Mouse (Mus musculus) urinary bladder, postnatal 4 days (tissue): ENCODE results near the gene Drc7.
A peak's percentile ranks its signal among the peaks of the same experiment; 100 is the strongest.

Source experiments
- DNase-seq, 2 experiments: peaks; one replicate each; pipeline ENCODE4 v3.0.0; 2021 to 2022; ENCODE audit warnings: low spot score in 2 of 2

Drc7 gene

DNA sequence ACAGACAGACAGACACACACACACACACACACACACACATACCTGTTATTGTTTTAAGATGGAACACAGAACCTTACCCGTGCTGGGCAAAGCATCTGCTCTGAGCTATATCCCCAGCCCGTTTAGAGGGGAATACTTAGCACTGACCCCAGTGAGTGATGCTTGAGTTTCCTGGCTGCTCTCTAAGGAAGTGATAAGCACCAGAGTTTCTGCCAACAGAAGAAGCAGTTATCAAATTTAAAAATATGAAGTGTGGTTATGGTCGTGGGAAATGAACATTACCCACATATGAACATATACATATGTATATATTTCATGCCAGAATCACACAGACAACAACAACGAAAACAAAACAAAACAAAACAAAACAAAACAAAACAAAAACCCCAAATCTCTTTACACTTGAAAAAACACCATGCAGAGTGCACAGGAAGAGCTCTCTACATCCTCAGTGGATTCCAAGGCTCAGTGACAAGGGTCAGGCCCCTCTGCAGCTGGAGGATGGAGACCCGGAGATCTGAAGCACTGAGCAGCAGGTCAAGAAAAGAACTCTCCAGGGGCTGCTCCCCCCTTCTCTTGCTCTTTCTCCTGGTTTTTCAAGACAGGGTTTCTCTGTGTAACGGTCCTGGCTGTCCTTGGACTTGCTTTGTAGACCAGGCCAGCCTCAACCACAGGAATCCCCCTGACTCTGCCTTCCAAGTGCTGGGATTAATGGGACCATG lies 5.1 kb downstream of the Drc7 start:
- DNase-seq = no peak

DNA sequence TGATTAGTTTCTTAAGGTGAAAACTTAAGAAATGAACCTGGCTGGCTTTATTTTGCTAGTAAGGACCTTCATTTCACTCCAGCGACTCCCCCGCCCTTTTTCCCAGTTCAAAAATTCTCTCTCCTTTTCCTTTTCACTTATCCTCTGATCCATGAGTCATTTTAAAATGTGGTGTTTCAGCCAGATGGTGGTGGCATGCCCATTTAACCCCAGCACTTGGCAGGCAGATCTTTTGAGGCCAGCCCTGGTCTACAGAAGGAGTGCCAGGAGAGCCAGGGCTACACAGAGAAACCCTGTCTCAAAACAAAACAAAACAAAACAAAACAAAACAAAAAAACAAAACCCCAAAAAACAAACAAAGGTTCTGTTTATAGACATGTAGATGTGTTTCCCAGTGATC lies 9.6 kb downstream of the Drc7 start:
- DNase-seq = no peak

DNA sequence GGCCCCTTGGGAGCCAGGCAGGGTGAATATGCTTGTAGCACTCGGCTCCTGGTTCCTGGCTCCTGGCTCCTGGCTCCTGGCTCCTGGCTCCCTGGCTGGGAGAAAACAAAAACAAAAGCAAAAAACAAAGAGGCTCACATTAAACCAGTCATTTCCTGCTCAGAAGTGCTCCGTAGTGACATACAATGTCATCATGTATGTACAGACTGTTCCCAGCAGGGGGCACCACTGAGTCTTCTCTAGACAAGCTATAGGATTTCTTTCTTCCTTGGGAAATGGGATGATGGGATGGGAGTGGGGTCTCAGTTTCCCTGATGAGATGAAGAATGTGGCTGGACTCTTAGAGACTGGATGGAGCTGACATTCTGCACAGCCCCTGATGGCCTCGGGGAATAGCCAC lies 12.7 kb downstream of the Drc7 start:
- DNase-seq = no peak

DNA sequence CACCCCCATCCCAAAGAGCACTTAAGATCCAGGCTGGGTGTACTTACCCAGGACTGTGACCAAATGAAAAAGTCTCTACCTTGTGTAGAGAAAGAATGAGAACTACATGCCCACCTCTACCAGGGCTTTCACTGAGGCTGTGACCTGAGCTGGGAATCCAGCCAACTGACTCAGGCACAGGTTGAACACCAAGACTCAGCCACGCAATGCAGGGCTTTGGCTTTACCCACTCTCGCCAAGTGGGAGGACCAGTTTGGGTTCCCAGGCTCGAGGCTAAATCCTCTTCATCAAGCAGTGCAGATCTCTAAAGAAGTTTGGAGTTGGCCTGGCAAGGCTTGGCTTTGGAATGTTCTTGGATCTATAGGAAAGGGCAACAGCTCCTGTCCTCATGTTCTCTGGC lies 20.6 kb downstream of the Drc7 start:
- DNase-seq = no peak

DNA sequence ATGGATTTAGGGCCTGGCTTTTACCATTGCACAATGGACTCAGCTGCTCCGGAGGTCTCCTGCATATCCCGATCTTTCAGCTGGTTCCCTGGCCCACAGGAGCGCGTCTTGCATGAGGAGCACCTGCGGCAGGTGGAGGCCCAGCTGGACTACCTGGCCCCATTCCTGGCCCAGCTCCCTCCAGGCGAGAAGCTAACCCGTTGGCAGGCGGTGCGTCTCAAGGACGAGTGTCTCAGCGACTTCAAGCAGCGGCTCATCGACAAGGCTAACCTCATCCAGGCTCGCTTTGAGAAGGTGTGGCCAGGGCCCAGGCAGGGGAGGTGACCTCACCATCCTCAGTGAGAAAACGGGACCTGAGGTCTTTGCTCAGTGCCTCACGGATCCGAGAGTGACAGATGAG lies 21.2 kb downstream of the Drc7 start:
- no peak for DNase-seq

DNA sequence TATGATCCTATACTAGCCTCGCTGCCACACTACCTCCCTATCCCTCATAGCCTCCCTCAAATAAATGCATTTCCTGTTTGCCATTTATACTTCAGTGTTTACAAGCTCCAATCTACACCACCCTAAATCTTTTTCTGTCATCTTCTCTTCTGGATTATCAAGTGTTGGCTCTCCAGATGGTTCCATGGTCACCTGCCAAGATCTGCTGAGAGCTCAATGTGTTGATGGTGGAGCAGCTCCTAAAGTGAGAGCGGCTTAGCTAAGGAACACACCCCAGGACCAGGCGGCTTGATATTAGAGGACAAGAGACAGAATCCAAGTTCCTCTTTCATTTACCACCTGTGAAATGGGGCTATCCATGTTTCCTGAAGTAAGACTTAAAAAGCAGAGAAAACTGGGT lies 23.2 kb downstream of the Drc7 start:
- DNase-seq = no peak

DNA sequence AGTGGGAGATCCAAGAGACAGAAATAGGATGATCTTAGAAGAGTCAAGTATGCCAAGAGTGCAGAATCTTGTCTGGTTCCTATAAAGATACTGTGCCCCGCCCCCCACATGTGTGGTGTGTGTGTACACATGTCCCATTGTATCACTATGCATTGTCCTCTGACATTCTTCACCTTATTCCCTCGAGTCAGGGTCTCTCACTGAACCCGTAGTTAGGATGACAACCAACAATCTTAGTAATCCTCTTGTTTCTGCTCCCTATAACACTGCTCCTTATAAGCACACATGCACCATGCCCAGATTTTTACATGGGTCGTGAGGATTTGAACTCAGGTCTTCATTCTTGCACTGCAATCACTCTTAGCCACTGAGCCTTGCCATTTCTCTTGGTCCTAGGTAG lies 24.4 kb downstream of the Drc7 start:
- DNase-seq = no peak

DNA sequence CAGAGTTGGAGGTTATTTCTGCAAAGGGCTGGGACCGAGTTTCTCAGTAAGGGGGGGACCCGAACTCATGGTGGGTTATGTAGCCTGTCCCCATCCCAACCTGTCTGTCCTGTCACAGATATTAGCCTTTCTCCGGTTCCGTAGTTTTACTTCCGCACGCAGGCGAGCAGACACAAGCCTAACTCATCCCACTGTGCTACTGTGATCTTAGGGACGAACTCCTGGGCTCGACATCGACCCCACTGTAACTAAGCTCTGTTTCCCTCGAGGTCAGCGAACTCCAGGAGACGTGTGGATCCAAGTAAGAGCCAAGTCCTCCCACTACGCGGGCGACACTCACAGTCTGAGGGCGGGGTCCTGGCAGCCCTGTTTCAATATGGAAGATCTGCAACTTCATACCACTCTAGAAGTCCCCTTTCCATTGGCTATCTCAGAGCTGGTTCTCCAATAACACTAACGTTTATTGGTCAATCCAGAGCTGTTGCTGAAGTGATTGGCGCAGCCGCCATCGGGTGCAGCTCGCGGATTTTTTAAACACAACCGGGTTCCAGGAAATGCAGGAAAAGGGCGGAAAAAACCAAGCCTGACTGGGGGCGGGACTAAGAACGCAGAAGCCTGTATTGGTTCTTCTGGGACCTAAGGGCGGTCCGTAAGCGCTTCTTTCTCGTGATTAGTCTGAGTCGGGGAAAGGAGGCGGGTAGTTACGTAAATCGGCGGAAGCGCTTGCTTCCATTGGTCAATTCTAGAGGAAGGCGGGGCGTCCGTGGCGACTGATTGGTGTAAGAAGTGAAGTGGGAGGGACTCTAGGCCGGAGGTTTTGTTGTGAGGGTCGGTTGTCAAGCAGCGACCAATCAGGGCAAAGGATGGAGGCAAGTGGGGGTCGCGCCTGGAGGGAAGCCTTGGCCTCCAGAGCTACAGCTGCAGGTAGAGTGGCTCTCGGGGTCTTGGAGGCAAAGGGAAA lies 25.8 kb downstream of the Drc7 start, which contains the start of gene Katnb1:
Gene Katnb1 (plus strand): TSS at position 806 of the 961 bp plus-strand sequence.
- DNase-seq = peak; percentile 97 to 98

DNA sequence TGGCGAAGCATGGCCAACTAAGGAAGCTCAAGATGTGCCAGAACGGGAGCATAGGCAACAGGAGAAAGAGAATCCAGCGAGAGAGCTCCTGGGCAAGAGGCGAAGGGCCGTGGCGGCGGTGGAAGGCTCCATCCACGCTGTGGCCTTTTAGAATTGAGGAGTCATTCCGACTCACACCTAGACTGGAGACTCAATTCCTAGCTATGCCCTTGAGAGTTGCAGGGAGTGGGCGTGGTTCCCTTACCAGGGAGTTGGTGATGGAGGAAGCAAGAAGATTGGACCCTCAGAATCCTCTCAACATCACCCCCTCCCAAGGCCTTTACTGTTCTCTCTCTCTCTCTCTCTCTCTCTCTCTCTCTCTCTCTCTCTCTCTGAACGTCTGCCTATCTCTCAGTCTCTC lies 26.7 kb downstream of the Drc7 start:
- no peak for DNase-seq

DNA sequence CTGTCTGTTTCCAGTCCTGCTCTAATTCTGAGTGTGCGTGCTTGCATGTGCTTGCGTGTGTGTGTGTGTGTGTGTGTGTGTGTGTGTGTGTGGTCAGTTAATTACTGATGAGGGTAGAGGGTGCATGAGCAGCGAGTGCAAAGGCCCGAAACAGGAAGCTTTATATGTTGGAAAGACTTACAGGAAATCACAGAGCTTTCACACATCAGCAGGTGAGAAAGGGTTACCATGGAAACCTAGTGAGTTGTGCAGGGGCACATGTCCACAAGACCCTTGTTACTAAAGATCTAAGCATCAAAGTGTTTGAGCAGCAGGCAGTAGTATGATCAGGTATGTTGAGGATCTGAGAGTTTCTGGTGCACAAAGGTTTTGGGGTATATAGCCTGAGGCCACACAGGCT lies 29.4 kb downstream of the Drc7 start:
- DNase-seq = no peak

DNA sequence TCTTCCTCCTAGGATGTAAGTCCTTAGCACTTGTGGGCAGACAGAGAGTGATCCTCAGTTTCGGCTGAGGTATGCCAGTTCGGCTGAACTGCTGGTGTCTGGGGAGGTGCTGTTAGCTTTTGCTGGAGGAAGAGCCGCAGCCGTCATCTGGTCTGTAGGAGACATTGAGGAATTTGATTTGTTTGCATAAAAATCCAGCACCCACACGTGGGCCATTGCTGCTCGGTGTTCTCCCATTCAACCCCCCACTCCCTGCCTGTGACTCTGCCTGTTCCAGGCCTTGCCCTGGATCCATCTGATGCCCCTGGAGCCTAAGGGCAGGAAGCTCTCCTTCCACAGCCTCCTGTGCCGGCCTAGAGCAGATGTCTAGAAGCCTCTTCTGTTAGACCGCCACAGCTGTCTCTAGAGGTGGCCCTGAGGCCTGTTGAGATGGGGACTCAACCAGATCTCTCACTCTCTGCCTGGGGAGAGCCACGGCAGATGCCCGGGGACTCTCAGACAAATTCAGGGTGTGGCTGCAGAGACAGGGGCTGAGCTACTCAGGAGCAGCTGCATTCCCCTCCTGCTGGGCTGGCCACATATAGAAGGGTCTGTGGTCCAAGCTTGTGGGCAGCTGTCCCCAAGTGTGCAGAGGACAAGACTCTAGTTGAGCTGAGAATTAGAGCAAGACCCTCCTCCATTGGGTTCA lies 30.0 kb downstream of the Drc7 start:
- DNase-seq = no peak

DNA sequence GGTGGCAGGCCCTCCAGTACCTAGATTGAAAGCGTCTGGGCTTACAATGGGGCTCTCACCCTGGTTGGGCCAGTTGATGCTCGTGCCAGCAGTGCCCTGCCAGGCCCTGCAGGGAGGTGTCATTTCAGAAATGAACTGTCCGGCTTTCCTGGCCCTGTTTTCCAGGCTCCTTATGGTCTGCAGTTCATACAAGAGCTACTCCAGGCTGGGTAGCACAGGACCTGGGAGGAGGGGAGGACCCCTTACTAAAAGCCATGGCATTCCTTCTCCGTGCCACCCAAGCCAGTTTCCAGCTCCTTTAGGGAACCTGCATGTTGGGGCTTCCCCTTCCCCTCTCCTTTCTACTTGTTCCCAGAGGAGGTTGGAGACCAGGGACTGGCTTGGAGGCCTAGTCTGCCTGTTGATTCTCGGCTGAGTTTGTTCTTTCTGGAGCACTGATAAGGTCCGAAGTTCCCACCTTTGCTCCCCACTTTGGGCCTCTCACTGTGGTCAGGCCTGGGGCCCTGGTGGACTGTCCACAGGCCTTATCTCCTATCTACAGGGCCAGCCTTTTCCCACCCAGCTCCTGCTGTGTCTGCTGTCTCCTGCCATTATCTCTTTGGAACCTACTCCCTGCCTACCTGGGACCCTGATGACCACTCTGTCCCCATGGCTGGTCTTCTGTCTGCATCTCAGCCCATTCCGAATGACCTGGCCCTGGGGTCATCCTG lies 30.7 kb downstream of the Drc7 start:
- no peak for DNase-seq

DNA sequence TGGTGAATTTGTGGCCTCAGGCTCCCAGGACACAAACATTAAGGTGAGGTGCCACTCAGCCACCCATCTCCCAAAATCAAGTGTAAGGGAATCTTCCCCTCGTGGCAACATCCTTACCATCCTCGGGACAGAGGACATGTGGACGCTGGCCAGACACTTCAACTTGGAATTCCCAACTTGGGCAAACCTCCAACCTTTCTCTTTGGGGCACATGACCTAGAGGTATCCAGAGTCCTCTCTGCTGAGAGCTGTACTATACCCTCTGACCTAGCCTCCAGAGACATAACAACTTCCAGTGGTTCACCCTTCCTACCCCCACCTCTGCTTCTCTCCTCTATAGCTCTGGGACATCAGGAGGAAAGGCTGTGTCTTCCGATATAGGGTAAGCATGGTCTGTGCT lies 38.7 kb downstream of the Drc7 start:
- no peak for DNase-seq

DNA sequence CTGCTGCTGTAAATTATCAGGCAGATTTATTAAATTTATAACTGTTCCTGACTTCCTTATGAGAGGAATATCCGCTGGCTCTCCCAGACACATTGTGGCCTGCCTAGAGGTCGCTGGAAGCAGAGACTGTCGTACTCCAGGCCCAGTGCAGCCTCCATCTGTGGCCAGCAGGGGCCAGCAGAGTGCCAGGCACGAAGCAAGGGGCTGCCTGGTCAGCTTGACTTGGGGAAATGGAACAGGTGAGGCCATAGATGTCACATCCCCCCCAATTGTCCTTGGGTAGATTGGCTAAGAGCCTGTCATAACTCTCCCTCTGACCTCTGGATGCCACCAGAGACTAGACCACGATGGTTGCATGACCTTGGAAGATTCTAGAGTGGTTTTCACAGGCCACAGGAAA lies 44.1 kb downstream of the Drc7 start:
- DNase-seq = peak; percentile 54 to 76

DNA sequence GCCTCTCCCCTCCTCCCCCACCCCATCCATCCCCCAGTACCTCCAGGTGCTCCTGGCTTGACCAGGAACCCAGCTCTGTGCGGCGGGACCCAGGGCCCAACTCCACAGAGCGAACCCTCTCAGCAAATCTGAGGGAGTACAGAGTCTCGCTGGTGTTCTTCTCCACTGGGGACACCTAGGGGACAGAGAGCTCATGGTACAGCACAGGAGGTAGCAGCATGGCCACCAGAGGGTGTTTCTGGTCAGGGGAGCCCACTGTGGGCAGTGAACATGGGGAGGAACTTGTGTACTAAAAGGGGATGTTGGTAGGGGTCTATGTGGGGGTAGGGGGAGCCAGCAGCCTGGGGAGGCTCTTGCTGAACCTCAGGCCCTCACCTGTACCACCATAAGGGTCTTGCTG lies 47.1 kb downstream of the Drc7 start:
- no peak for DNase-seq

DNA sequence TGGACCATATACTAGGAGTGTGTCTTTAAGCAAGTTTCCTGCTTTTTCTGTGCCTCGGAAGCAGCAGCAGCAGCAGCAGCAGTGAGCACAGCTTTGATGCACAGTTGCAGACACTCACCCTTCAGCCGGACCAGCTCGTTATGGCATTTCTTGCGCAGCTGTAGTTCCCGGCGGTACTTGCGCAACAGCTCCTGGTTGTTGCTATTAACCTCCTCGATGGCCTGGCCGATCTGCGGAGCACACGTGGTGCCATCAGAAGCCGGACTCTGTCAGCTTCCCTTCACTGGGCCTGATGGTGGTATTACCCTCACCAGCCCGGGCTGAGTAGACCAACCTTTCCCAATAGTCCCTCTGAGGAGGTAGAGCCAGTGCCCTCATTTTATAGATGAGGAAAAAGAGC lies 52.4 kb downstream of the Drc7 start:
- DNase-seq = no peak

DNA sequence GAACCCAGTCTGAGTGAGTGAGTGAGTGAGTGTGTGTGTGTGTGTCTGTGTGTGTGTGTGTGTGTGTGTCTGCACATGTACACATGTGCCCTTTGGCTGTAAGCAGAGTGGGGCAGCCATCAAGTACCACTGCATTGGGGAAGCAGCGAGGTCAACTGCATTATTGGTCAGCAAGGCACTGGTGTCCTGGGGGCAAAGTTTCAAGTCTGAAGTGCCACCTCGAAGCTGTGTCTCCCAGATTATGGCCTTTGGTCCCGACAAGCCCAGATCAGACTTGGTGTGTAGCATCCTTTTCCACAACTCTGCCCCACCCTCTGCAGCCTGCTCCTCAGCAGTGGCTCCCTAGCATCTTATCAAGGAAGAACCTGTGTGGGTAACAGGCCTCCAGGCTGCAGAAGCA lies 57.7 kb downstream of the Drc7 start:
- no peak for DNase-seq

DNA sequence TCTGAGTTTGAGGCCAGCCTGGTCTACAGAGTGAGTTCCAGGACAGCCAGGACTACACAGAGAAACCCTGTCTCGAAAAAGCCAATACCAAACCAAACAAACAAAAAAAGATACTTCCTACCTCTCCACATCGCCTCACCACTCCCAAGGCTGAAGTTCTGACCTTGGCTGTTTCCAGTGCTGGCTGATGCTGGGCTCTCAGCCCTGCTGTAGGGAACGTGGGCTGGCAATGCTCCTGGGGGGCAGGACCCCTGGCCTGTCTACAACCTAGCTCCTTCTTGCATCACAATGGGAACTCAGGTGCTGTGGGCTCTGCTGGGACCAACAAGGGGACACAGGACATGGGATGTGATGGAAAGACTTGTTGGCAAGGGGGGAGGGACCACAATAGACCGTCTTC lies 58.2 kb downstream of the Drc7 start:
- no peak for DNase-seq

DNA sequence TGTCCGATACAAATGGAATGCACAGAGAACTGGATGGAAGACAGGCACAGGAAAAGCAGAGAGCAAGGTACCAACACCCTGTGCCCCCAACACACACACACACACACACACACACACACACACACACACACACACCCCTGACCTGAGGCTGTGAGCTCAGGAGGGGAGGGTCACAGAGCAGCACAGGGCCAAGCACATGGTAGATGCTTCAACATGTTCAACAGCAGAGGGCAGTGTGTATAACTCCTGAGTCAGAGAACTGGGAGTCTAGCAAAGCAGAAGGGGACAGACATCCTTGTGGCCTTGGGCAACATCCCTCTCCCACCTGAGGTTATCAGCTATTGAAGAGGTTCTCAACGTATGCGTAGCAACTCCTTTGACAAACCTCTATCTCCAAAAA lies 58.8 kb downstream of the Drc7 start:
- DNase-seq = no peak

DNA sequence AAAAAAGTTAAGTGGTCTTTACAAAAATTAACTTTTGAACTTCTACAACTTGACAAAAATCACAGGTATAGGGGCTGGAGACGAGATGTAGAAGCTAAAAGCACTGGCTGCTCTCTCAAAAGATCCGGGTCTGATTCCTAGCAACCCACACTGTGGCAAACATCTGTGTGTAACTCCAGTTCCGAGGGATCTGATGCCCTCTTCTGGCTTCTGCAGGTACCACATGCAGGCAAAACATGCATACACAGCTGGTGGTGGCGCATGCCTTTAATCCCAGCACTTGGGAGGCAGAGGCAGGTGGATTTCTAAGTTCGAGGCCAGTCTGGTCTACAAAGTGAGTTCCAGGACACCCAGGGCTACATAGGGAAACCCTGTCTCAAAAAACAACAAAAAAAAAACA lies 68.6 kb downstream of the Drc7 start:
- DNase-seq = no peak

DNA sequence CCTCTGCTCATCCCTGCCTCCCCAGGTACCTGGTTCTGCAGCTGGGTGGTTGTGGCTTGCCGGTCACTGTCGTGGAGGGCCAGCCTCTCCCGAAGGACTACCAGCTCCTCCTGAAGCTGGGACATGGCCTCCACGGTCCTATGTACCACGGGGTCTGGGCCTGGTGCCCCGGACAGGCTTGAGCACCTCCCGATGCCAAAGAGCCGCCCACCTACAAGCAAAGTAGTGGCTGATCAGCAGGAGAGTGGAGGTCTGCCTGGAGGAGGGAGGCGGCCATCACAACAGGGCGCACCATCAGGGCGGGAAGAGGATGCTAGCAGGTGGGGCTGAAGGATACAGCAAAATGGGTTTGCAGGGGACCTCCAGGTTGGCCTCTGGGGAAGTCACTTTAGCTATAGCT lies 71.6 kb downstream of the Drc7 start:
- DNase-seq = no peak

DNA sequence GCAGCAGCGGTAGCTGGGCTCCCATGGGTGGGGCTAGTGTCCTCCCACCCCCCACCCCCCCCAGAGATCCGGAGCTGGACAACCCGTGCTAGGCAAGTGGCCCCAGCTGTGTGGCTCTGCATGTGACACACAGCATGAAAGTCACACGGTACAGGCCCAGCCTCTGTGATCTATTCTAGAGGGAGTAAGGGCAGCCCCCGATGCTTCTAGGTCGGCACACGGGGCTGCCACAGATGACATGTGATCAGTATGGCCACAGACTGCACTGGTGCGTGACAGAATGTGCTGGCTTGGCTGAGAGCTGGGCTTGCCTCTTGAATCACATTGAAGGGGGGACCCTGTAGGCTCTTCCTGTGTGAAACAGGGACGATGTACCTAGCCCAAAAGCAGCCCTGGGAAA lies 72.8 kb downstream of the Drc7 start:
- DNase-seq = no peak
